8 mouse cellular contexts compared by ENCODE assay signal in genomic region chr15:83518215-83519048, GRCm38 (mm10). TPM values are rescaled to one million over a fixed set of nuclear protein-coding genes. Genes with fewer than 3 reads are reported as not detected.
A peak's percentile ranks its signal among the peaks of the same experiment; 100 is the strongest.
DNase-seq lines count a peak whose midpoint lies in the region; ATAC-seq and TF ChIP-seq lines count a peak whose summit lies in the region.

No protein-coding gene starts in this region.

- peaks cover 6% of the 10 kb centered on the region; the same call in 1 of the 2 replicates for H3K4me1 ChIP-seq in embryonic facial prominence, embryonic 13.5 days
- H3K4me1 ChIP-seq in kidney, adult 2 months (ENCODE audit: control insufficient read depth, insufficient read depth, low read length), result peaks cover 7% of the 10 kb centered on the region; the same call in 1 of the 2 replicates
- 0 out of 2 replicates have a peak, but pooled peaks cover 4% of the 10 kb centered on the region for H3K4me1 ChIP-seq in limb, embryonic 12.5 days (replicated peaks)
- H3K4me1 ChIP-seq in midbrain, embryonic 14.5 days (ENCODE audit: control insufficient read depth, insufficient read depth, low read length), result no peaks in the 10 kb centered on the region

- 34% methylated on average over 20 of the region's 20 CpGs for WGBS in embryonic facial prominence, embryonic 13.5 days
- WGBS in kidney, adult 2 months, result 33% methylated on average over 20 of the region's 20 CpGs
- WGBS in limb, embryonic 12.5 days, result 39% methylated on average over 20 of the region's 20 CpGs
- WGBS in midbrain, embryonic 14.5 days, result 33% methylated on average over 20 of the region's 20 CpGs

- TF ChIP-seq CTCF in kidney, adult 2 months (conservative IDR thresholded peaks at IDR 0.05; ENCODE audit: insufficient read depth, insufficient read length, low read depth, low read length), result peak; percentile 70

- ATAC-seq in embryonic facial prominence, embryonic 13.5 days (ENCODE audit: insufficient number of reproducible peaks, insufficient read depth, low FRiP score, low TSS enrichment, low read depth), result 0 out of 2 replicates have a peak, but pooled peaks have one; percentile 54
- ATAC-seq in limb, embryonic 12.5 days (ENCODE audit: insufficient number of reproducible peaks, insufficient read depth, low FRiP score, low TSS enrichment, low read depth), result peak; percentile 31; the same call in 1 of the 2 replicates
- no peak; the same call in 1 of the 2 replicates for ATAC-seq in midbrain, embryonic 14.5 days (ENCODE audit: low FRiP score, low TSS enrichment)

- peak overlapping the region; percentile 45 for H3K4me2 ChIP-seq in embryonic facial prominence, embryonic 13.5 days
- no peak overlapping the region for H3K4me2 ChIP-seq in limb, embryonic 12.5 days
- no peak overlapping the region for H3K4me2 ChIP-seq in midbrain, embryonic 14.5 days (ENCODE audit: low read length)

- TF ChIP-seq POLR2A in kidney, adult 2 months (IDR thresholded peaks at IDR 0.05; ENCODE audit: low read depth, low read length), result no peak

- H3K36me3 ChIP-seq in embryonic facial prominence, embryonic 13.5 days, result no peaks in the 10 kb centered on the region
- H3K36me3 ChIP-seq in kidney, adult 2 months (ENCODE audit: control insufficient read depth, insufficient read depth, low read length), result no peaks in the 10 kb centered on the region
- H3K36me3 ChIP-seq in limb, embryonic 12.5 days, result no peaks in the 10 kb centered on the region
- H3K36me3 ChIP-seq in midbrain, embryonic 14.5 days (ENCODE audit: control insufficient read depth, insufficient read depth, low read length), result no peaks in the 10 kb centered on the region

- peak; percentile 71 for DNase-seq in 416B (ENCODE audit: low read depth)
- peak; percentile 60 to 80 for DNase-seq in adrenal gland, postnatal 36 days
- peak; percentile 75 for DNase-seq in heart, adult 8-10 months (ENCODE audit: low spot score)
- DNase-seq in kidney, adult 2 months, result peak; percentile 86
- DNase-seq in midbrain, embryonic 14.5 days, result peak; percentile 92
- DNase-seq in spleen, postnatal 36 days (ENCODE audit: low spot score in 2 of 2), result peak; percentile 35 to 59

- H3K27ac ChIP-seq in embryonic facial prominence, embryonic 13.5 days, result no peak overlapping the region
- H3K27ac ChIP-seq in kidney, adult 2 months (ENCODE audit: insufficient read depth, low read depth, low read length), result no peak overlapping the region
- H3K27ac ChIP-seq in limb, embryonic 12.5 days, result no peak overlapping the region
- H3K27ac ChIP-seq in midbrain, embryonic 14.5 days (replicated peaks; ENCODE audit: low read depth, low read length), result no peak overlapping the region

- no peaks in the 10 kb centered on the region for H3K27me3 ChIP-seq in embryonic facial prominence, embryonic 13.5 days
- H3K27me3 ChIP-seq in kidney, adult 2 months (replicated peaks; ENCODE audit: control insufficient read depth, insufficient read depth, low read length), result no peaks in the 10 kb centered on the region
- H3K27me3 ChIP-seq in limb, embryonic 12.5 days, result peaks cover 4% of the 10 kb centered on the region; the same call in 1 of the 2 replicates
- no peaks in the 10 kb centered on the region for H3K27me3 ChIP-seq in midbrain, embryonic 14.5 days (ENCODE audit: control insufficient read depth, insufficient read depth, low read length)

- H3K4me3 ChIP-seq in embryonic facial prominence, embryonic 13.5 days, result no peak overlapping the region
- H3K4me3 ChIP-seq in kidney, adult 2 months (ENCODE audit: insufficient read depth, low read depth, low read length), result no peak overlapping the region
- H3K4me3 ChIP-seq in limb, embryonic 12.5 days (replicated peaks), result no peak overlapping the region
- no peak overlapping the region for H3K4me3 ChIP-seq in midbrain, embryonic 14.5 days (replicated peaks; ENCODE audit: low read depth, low read length)

- H3K9me3 ChIP-seq in embryonic facial prominence, embryonic 13.5 days, result no peaks in the 10 kb centered on the region
- H3K9me3 ChIP-seq in limb, embryonic 12.5 days, result peaks cover 4% of the 10 kb centered on the region; the same call in 1 of the 2 replicates
- no peaks in the 10 kb centered on the region for H3K9me3 ChIP-seq in midbrain, embryonic 14.5 days (ENCODE audit: control insufficient read depth, low read length)

- H3K9ac ChIP-seq in embryonic facial prominence, embryonic 13.5 days, result peak overlapping the region; percentile 51
- H3K9ac ChIP-seq in limb, embryonic 12.5 days (replicated peaks), result no peak overlapping the region
- no peak overlapping the region for H3K9ac ChIP-seq in midbrain, embryonic 14.5 days (replicated peaks; ENCODE audit: low read length)

RNA-seq across cellular contexts. Expression of gene Ttll1, which starts 7.7 kb away (rescaled TPM):
- total RNA-seq in adrenal gland, postnatal 36 days (2021), result 1 to 10 TPM; 7.6 to 7.7 TPM
- 21.8 and 22.7 TPM in 2 replicates for polyA plus RNA-seq in embryonic facial prominence, embryonic 13.5 days (2015; fragmentation: Nextera tagmentation; extraction: Ambion mirVana)
- 10 to 100 TPM; 51.7 to 73.3 (median 59.8) TPM for total RNA-seq in heart, adult 8-10 months (2022)
- 10.3 and 11.1 TPM in 2 replicates for polyA plus RNA-seq in kidney, adult 2 months (2012; rRNA removed)
- polyA plus RNA-seq in limb, embryonic 12.5 days (2016; fragmentation: Nextera tagmentation; extraction: Ambion mirVana), result 26.0 and 27.2 TPM in 2 replicates
- 63.5 and 80.1 TPM in 2 replicates for polyA plus RNA-seq in midbrain, embryonic 14.5 days (2014; fragmentation: Nextera tagmentation; extraction: Ambion mirVana)

RNA-seq across cellular contexts. Expression of gene Bik, which starts 8.2 kb away (rescaled TPM):
- total RNA-seq in adrenal gland, postnatal 36 days (2021), result 1 to 10 TPM; 4.1 to 4.8 TPM
- polyA plus RNA-seq in embryonic facial prominence, embryonic 13.5 days (2015; fragmentation: Nextera tagmentation; extraction: Ambion mirVana), result 3.6 and 4.0 TPM in 2 replicates
- total RNA-seq in heart, adult 8-10 months (2022), result 10 to 100 TPM in 1 of 4 experiments, 1 to 10 TPM in 3; 7.6 to 12.5 (median 9.4) TPM
- 18.9 and 20.8 TPM in 2 replicates for polyA plus RNA-seq in kidney, adult 2 months (2012; rRNA removed)
- 2.8 and 3.3 TPM in 2 replicates for polyA plus RNA-seq in limb, embryonic 12.5 days (2016; fragmentation: Nextera tagmentation; extraction: Ambion mirVana)
- 0.30 and 0.49 TPM in 2 replicates for polyA plus RNA-seq in midbrain, embryonic 14.5 days (2014; fragmentation: Nextera tagmentation; extraction: Ambion mirVana)

RNA-seq across cellular contexts. Expression of gene Tspo, which starts 45.0 kb away (rescaled TPM):
- total RNA-seq in adrenal gland, postnatal 36 days (2021), result 100 to 1,000 TPM; 495 to 614 TPM
- polyA plus RNA-seq in embryonic facial prominence, embryonic 13.5 days (2015; fragmentation: Nextera tagmentation; extraction: Ambion mirVana), result 38.1 and 44.5 TPM in 2 replicates
- 10 to 100 TPM; 57.1 to 66.2 (median 60.4) TPM for total RNA-seq in heart, adult 8-10 months (2022)
- polyA plus RNA-seq in kidney, adult 2 months (2012; rRNA removed), result 402 and 410 TPM in 2 replicates
- 51.7 and 54.2 TPM in 2 replicates for polyA plus RNA-seq in limb, embryonic 12.5 days (2016; fragmentation: Nextera tagmentation; extraction: Ambion mirVana)
- 3.4 and 12.2 TPM in 2 replicates for polyA plus RNA-seq in midbrain, embryonic 14.5 days (2014; fragmentation: Nextera tagmentation; extraction: Ambion mirVana)

RNA-seq across cellular contexts. Expression of gene Mcat, which starts 45.2 kb away (rescaled TPM):
- total RNA-seq in adrenal gland, postnatal 36 days (2021), result 10 to 100 TPM; 35.2 to 39.4 TPM
- polyA plus RNA-seq in embryonic facial prominence, embryonic 13.5 days (2015; fragmentation: Nextera tagmentation; extraction: Ambion mirVana), result 39.2 and 41.8 TPM in 2 replicates
- 10 to 100 TPM; 43.6 to 51.3 (median 46.9) TPM for total RNA-seq in heart, adult 8-10 months (2022)
- 31.8 and 34.3 TPM in 2 replicates for polyA plus RNA-seq in kidney, adult 2 months (2012; rRNA removed)
- polyA plus RNA-seq in limb, embryonic 12.5 days (2016; fragmentation: Nextera tagmentation; extraction: Ambion mirVana), result 48.9 and 50.8 TPM in 2 replicates
- 30.3 and 36.2 TPM in 2 replicates for polyA plus RNA-seq in midbrain, embryonic 14.5 days (2014; fragmentation: Nextera tagmentation; extraction: Ambion mirVana)

RNA-seq across cellular contexts. Expression of gene Pacsin2, which starts 54.0 kb away (rescaled TPM):
- 10 to 100 TPM; 85.6 to 94.3 TPM for total RNA-seq in adrenal gland, postnatal 36 days (2021)
- polyA plus RNA-seq in embryonic facial prominence, embryonic 13.5 days (2015; fragmentation: Nextera tagmentation; extraction: Ambion mirVana), result 49.4 and 49.6 TPM in 2 replicates
- total RNA-seq in heart, adult 8-10 months (2022), result 100 to 1,000 TPM; 209 to 267 (median 247) TPM
- polyA plus RNA-seq in kidney, adult 2 months (2012; rRNA removed), result 116 and 126 TPM in 2 replicates
- 45.5 and 50.6 TPM in 2 replicates for polyA plus RNA-seq in limb, embryonic 12.5 days (2016; fragmentation: Nextera tagmentation; extraction: Ambion mirVana)
- 14.5 and 17.7 TPM in 2 replicates for polyA plus RNA-seq in midbrain, embryonic 14.5 days (2014; fragmentation: Nextera tagmentation; extraction: Ambion mirVana)
